Mouse (Mus musculus) brown adipose tissue, adult 24 weeks (tissue): ENCODE data around the gene Atraid. TPM values are rescaled to one million over a fixed set of nuclear protein-coding genes. Genes with fewer than 3 reads are reported as not detected.

Experiments used
- polyA plus RNA-seq: library from polyadenylated mRNA; stranded (reverse); fragments of >200 nt; gene quantifications from 2 replicates; pipeline ENCODE4 v1.2.4, GENCODE M21; 2012; ENCODE audit not compliant: missing spikeins, insufficient read depth, insufficient read length

Atraid gene
- polyA plus RNA-seq, 1 experiment: 156 TPM

Other genes with a start within 250 kb of the Atraid start
- gene Mapre3, start 233.7 kb upstream of the Atraid start, polyA plus RNA-seq: 35.6 and 69.3 TPM in 2 replicates
- gene Tmem214, start 180.3 kb upstream of the Atraid start, polyA plus RNA-seq: 18.2 and 30.3 TPM in 2 replicates
- 1.7 and 2.9 TPM in 2 replicates for gene Agbl5, start 159.6 kb upstream of the Atraid start, polyA plus RNA-seq
- gene Ost4, start 140.5 kb upstream of the Atraid start, polyA plus RNA-seq: 357 and 467 TPM in 2 replicates
- gene Emilin1, start 134.9 kb upstream of the Atraid start, polyA plus RNA-seq: 2.4 and 3.6 TPM in 2 replicates
- 27.8 and 28.8 TPM in 2 replicates for gene Khk, start 126.9 kb upstream of the Atraid start, polyA plus RNA-seq
- 1.0 TPM in 1 of 2 replicates, not detected in the other for gene Cgref1, start 102.7 kb upstream of the Atraid start, polyA plus RNA-seq
- 51.9 and 74.1 TPM in 2 replicates for gene Preb, start 88.0 kb upstream of the Atraid start, polyA plus RNA-seq
- not detected in 2 replicates for gene Tcf23, start 79.7 kb upstream of the Atraid start, polyA plus RNA-seq
- gene Slc5a6, start 612 bp downstream of the Atraid start, polyA plus RNA-seq: 8.2 and 10.3 TPM in 2 replicates
- 6.8 and 19.9 TPM in 2 replicates for gene Cad, start 6.5 kb downstream of the Atraid start, polyA plus RNA-seq
- not detected in 2 replicates for gene Dnajc5g, start 58.0 kb downstream of the Atraid start, polyA plus RNA-seq
- not detected in 2 replicates for gene Slc30a3, start 59.9 kb downstream of the Atraid start, polyA plus RNA-seq
- gene Trim54, start 68.4 kb downstream of the Atraid start, polyA plus RNA-seq: 3.2 and 4.2 TPM in 2 replicates
- gene Ucn, start 90.5 kb downstream of the Atraid start, polyA plus RNA-seq: not detected in 2 replicates
- 71.5 and 104 TPM in 2 replicates for gene Mpv17, start 105.9 kb downstream of the Atraid start, polyA plus RNA-seq
- not detected in 2 replicates for gene Gm29609, start 131.6 kb downstream of the Atraid start, polyA plus RNA-seq
- 18.3 and 18.4 TPM in 2 replicates for gene Gtf3c2, start 131.8 kb downstream of the Atraid start, polyA plus RNA-seq
- gene Snx17, start 144.9 kb downstream of the Atraid start, polyA plus RNA-seq: 56.4 and 64.8 TPM in 2 replicates
- gene Eif2b4, start 145.1 kb downstream of the Atraid start, polyA plus RNA-seq: 33.3 and 43.4 TPM in 2 replicates
- gene Zfp513, start 154.0 kb downstream of the Atraid start, polyA plus RNA-seq: 10.0 and 12.1 TPM in 2 replicates
- gene Ppm1g, start 172.4 kb downstream of the Atraid start, polyA plus RNA-seq: 39.8 and 46.0 TPM in 2 replicates
- gene Nrbp1, start 192.6 kb downstream of the Atraid start, polyA plus RNA-seq: 31.0 and 33.7 TPM in 2 replicates
- not detected in 2 replicates for gene Gm9970, start 192.9 kb downstream of the Atraid start, polyA plus RNA-seq
- 2.0 TPM in 1 of 2 replicates, not detected in the other for gene Krtcap3, start 203.4 kb downstream of the Atraid start, polyA plus RNA-seq
- gene Ift172, start 242.8 kb downstream of the Atraid start, polyA plus RNA-seq: 28.9 and 34.5 TPM in 2 replicates
- gene Fndc4, start 247.8 kb downstream of the Atraid start, polyA plus RNA-seq: 3.6 and 3.7 TPM in 2 replicates
- 0.99 TPM in 1 of 2 replicates, not detected in the other for gene Gckr, start 249.1 kb downstream of the Atraid start, polyA plus RNA-seq